Mouse (Mus musculus) lung, adult 2 months (tissue): ENCODE data around the gene Corin.

Experiments used
- CTCF ChIP-seq: fragments of 200-500 bp; IDR thresholded peaks from 2 replicates; pipeline ENCODE4 v1.5.1; 2011; ENCODE audit warnings: mild to moderate bottlenecking, low read length, control low read depth; ENCODE audit not compliant: insufficient read depth
- POLR2A ChIP-seq: fragments of 200-500 bp; IDR thresholded peaks from 2 replicates; pipeline ENCODE4 v1.6.1; 2011; ENCODE audit warnings: low read depth, mild to moderate bottlenecking, control low read depth, low read length, borderline replicate concordance; ENCODE audit errors: extremely low read depth

DNA sequence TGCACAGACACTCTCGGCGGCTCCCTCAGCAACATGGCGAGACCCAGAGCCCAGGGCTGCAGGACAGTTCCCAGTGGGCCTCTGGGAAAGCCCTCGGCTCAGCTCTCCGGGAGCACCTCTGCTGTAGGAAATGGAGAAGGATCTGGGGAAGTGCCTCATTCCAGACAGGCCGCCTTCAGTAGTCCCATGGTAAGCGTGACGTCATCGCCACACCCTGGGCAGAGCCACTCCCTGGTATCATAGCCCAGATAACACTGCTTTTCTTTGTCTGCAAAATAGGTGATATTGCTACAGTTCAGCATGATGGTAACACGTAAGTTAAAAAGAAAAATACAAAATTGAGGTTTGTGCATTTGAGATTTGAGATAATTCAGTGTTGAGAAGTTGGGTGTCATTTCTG, 249.3 kb downstream of the Corin start:
- TF ChIP-seq POLR2A, result no peak
- no peak for TF ChIP-seq CTCF
